ENCODE assay signal across 8 mouse cellular contexts in genomic region chr14:93889839-93890518, GRCm38 (mm10). TPM values are rescaled to one million over a fixed set of nuclear protein-coding genes. Genes with fewer than 3 reads are reported as not detected.
DNase-seq lines count a peak whose midpoint lies in the region; ATAC-seq and TF ChIP-seq lines count a peak whose summit lies in the region.

No protein-coding gene starts in this region.

- peaks cover 3% of the 10 kb centered on the region; the same call in 1 of the 2 replicates for H3K27me3 ChIP-seq in heart, embryonic 10.5 days (ENCODE audit: insufficient read depth, poor library complexity, severe bottlenecking)
- no peaks in the 10 kb centered on the region for H3K27me3 ChIP-seq in hindbrain, embryonic 16.5 days (replicated peaks; ENCODE audit: control insufficient read depth, insufficient read depth, low read length)
- no peaks in the 10 kb centered on the region for H3K27me3 ChIP-seq in midbrain, postnatal 0 days (ENCODE audit: insufficient read depth, low read length)
- no peaks in the 10 kb centered on the region for H3K27me3 ChIP-seq in thymus, adult 2 months (ENCODE audit: control insufficient read depth, insufficient read depth, low read length)

- no peaks in the 10 kb centered on the region for H3K9me3 ChIP-seq in heart, embryonic 10.5 days
- H3K9me3 ChIP-seq in hindbrain, embryonic 16.5 days (ENCODE audit: control insufficient read depth, low read length) = no peaks in the 10 kb centered on the region
- no peaks in the 10 kb centered on the region for H3K9me3 ChIP-seq in midbrain, postnatal 0 days (ENCODE audit: low read length)

- TF ChIP-seq POLR2A in thymus, adult 2 months (IDR thresholded peaks at IDR 0.05; ENCODE audit: control insufficient read depth, extremely low read depth, insufficient read depth, low read length, poor library complexity) = no peak

- ATAC-seq in hindbrain, embryonic 16.5 days = peak; percentile 49
- ATAC-seq in midbrain, postnatal 0 days (ENCODE audit: low FRiP score) = peak; percentile 29; the same call in 1 of the 2 replicates
- no peak for ATAC-seq in activated CD4-positive, CD25-positive, alpha-beta regulatory T cell, adult 4 months

- no peak for DNase-seq in heart, embryonic 10.5 days (ENCODE audit: low spot score)
- DNase-seq in heart, adult 18-20 months = no peak
- DNase-seq in 3T3-L1 (ENCODE audit: low read depth, low spot score) = peak; percentile 22
- peak; percentile 19 for DNase-seq in embryo, embryonic 10 days (ENCODE audit: low spot score)
- peak; percentile 43 for DNase-seq in midbrain, postnatal 0 days (ENCODE audit: low spot score)
- no peak for DNase-seq in thymus, adult 2 months

- peak overlapping the region; percentile 72 for H3K4me2 ChIP-seq in hindbrain, embryonic 16.5 days (ENCODE audit: low read length)
- H3K4me2 ChIP-seq in midbrain, postnatal 0 days (ENCODE audit: low read depth, low read length, poor library complexity, severe bottlenecking) = peak overlapping the region; percentile 73

- H3K9ac ChIP-seq in hindbrain, embryonic 16.5 days (ENCODE audit: low read depth, low read length) = peak overlapping the region; percentile 72
- peak overlapping the region; percentile 77 for H3K9ac ChIP-seq in midbrain, postnatal 0 days (replicated peaks; ENCODE audit: low read length, poor library complexity, severe bottlenecking)

- no peaks in the 10 kb centered on the region for H3K36me3 ChIP-seq in heart, embryonic 10.5 days
- peaks cover 5% of the 10 kb centered on the region; the same call in 1 of the 2 replicates for H3K36me3 ChIP-seq in hindbrain, embryonic 16.5 days (ENCODE audit: control insufficient read depth, insufficient read depth, low read length)
- H3K36me3 ChIP-seq in midbrain, postnatal 0 days (ENCODE audit: insufficient read depth, low read length) = no peaks in the 10 kb centered on the region
- H3K36me3 ChIP-seq in thymus, adult 2 months (ENCODE audit: control insufficient read depth, insufficient read depth, low read length) = no peaks in the 10 kb centered on the region

- peak overlapping the region; percentile 63 for H3K4me3 ChIP-seq in heart, embryonic 10.5 days
- H3K4me3 ChIP-seq in hindbrain, embryonic 16.5 days (ENCODE audit: low read length) = peak overlapping the region; percentile 58
- peak overlapping the region; percentile 68 for H3K4me3 ChIP-seq in midbrain, postnatal 0 days (ENCODE audit: low read depth, low read length)
- no peak overlapping the region for H3K4me3 ChIP-seq in thymus, adult 2 months (ENCODE audit: control insufficient read depth, insufficient read depth, low read length)

- under 1% methylated on average over 20 of the region's 20 CpGs for WGBS in heart, embryonic 10.5 days
- WGBS in hindbrain, embryonic 16.5 days = 0% methylated on average over 20 of the region's 20 CpGs
- under 1% methylated on average over 20 of the region's 20 CpGs for WGBS in midbrain, postnatal 0 days
- 6% methylated on average over 20 of the region's 20 CpGs for WGBS in thymus, adult 2 months

- H3K4me1 ChIP-seq in heart, embryonic 10.5 days = peaks cover 3% of the 10 kb centered on the region; the same call in 1 of the 2 replicates
- H3K4me1 ChIP-seq in hindbrain, embryonic 16.5 days (ENCODE audit: control insufficient read depth, insufficient read depth, low read depth, low read length) = peaks cover 7% of the 10 kb centered on the region
- H3K4me1 ChIP-seq in midbrain, postnatal 0 days (ENCODE audit: insufficient read depth, low read length) = 0 out of 2 replicates have a peak, but pooled peaks cover 2% of the 10 kb centered on the region
- H3K4me1 ChIP-seq in thymus, adult 2 months (replicated peaks; ENCODE audit: control insufficient read depth, insufficient read depth, low read length) = no peaks in the 10 kb centered on the region

- TF ChIP-seq CTCF in midbrain, postnatal 0 days (IDR thresholded peaks at IDR 0.05) = no peak
- TF ChIP-seq CTCF in thymus, adult 2 months (IDR thresholded peaks at IDR 0.05; ENCODE audit: borderline replicate concordance, control insufficient read depth, extremely low read depth, insufficient read depth, low read length, poor library complexity) = no peak

- no peak overlapping the region for H3K27ac ChIP-seq in heart, embryonic 10.5 days
- peak overlapping the region; percentile 80 for H3K27ac ChIP-seq in hindbrain, embryonic 16.5 days (ENCODE audit: low read depth, low read length)
- H3K27ac ChIP-seq in midbrain, postnatal 0 days (ENCODE audit: low read depth, low read length) = peak overlapping the region; percentile 65
- H3K27ac ChIP-seq in thymus, adult 2 months (ENCODE audit: control insufficient read depth, insufficient read depth, low read length) = no peak overlapping the region

RNA-seq across cellular contexts. Expression of gene Pcdh9, which starts 0.5 kb away (rescaled TPM):
- 2.1 and 3.4 TPM in 2 replicates for polyA plus RNA-seq in heart, embryonic 10.5 days (2016; fragmentation: Nextera tagmentation; extraction: Ambion mirVana)
- 1 to 10 TPM; 1.1 to 1.4 TPM for total RNA-seq in heart, adult 18-20 months (2021)
- polyA plus RNA-seq in hindbrain, embryonic 16.5 days (2015; fragmentation: Nextera tagmentation; extraction: Ambion mirVana) = 216 and 232 TPM in 2 replicates
- total RNA-seq in midbrain, postnatal 0 days (2014; rRNA removed) = 159 and 164 TPM in 2 replicates
- polyA plus RNA-seq in midbrain, postnatal 0 days (2015; fragmentation: Nextera tagmentation; extraction: Ambion mirVana) = 130 and 149 TPM in 2 replicates
- not detected for polyA plus RNA-seq in activated CD4-positive, CD25-positive, alpha-beta regulatory T cell, adult 4 months (2017; shearing (Covaris generic))
- polyA plus RNA-seq in thymus, adult 2 months (2012; rRNA removed) = 0.18 TPM in 1 of 2 replicates, not detected in the other

Comparison
In these comparisons a context has a peak if more than half of its experiments do, and no peak if none do; other contexts are left out.
1. DNase-seq: peak in 3T3-L1 (single experiment), embryo, embryonic 10 days (single experiment) and midbrain, postnatal 0 days (single experiment); none in heart, embryonic 10.5 days (single experiment), heart, adult 18-20 months (0 of 2) and thymus, adult 2 months (single experiment).
2. H3K27ac ChIP-seq: peak in hindbrain, embryonic 16.5 days (single experiment) and midbrain, postnatal 0 days (single experiment); none in heart, embryonic 10.5 days (single experiment) and thymus, adult 2 months (single experiment).
3. RNA of gene Pcdh9, which starts 0.5 kb away (polyA plus RNA-seq): 216 to 232 TPM in hindbrain, embryonic 16.5 days and 130 to 149 TPM in midbrain, postnatal 0 days; 2.1 to 3.4 TPM in heart, embryonic 10.5 days, 0.18 TPM in thymus, adult 2 months and not detected in activated CD4-positive, CD25-positive, alpha-beta regulatory T cell, adult 4 months; every median in the first group is over 10 times any median in the second.